Mouse (Mus musculus): ENCODE data around the gene Hs6st3.

DNA sequence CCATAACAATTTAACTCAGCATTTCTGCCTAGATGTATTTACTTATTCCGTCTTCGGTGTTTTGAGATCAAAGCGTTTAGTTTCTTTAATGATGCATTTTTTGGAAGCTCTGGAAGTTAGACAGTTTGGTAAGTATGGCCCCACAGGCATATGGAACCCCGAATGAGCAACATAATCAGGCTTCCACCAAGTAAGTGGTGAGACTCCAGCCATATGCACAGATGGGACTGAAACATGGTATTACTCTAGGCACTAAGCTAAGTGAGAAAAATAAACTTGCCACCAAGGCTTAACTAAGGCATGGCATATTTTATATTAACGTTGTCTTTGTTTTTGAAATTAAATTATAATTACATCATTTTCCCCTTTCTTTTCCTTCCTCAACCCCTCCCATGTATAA is 284.8 kb downstream of the Hs6st3 start:
- no peak for TF ChIP-seq GATA1 (IDR thresholded peaks at IDR 0.05; ENCODE audit: low read length)
- no peak for TF ChIP-seq TAL1 (IDR thresholded peaks at IDR 0.05; ENCODE audit: low read length)
